Mouse (Mus musculus) 416B (cell line): ENCODE measurements around the gene Hsdl2.
"Not testable (repeated sequence)": the region's sequence is repeated elsewhere in the genome, so short reads cannot be mapped to it uniquely, and the experiment has no call there.

Source experiments
- DNase-seq: peaks from one replicate; pipeline ENCODE4 v3.0.0; 2011; ENCODE audit warnings: low read depth

The Hsdl2 gene

DNA sequence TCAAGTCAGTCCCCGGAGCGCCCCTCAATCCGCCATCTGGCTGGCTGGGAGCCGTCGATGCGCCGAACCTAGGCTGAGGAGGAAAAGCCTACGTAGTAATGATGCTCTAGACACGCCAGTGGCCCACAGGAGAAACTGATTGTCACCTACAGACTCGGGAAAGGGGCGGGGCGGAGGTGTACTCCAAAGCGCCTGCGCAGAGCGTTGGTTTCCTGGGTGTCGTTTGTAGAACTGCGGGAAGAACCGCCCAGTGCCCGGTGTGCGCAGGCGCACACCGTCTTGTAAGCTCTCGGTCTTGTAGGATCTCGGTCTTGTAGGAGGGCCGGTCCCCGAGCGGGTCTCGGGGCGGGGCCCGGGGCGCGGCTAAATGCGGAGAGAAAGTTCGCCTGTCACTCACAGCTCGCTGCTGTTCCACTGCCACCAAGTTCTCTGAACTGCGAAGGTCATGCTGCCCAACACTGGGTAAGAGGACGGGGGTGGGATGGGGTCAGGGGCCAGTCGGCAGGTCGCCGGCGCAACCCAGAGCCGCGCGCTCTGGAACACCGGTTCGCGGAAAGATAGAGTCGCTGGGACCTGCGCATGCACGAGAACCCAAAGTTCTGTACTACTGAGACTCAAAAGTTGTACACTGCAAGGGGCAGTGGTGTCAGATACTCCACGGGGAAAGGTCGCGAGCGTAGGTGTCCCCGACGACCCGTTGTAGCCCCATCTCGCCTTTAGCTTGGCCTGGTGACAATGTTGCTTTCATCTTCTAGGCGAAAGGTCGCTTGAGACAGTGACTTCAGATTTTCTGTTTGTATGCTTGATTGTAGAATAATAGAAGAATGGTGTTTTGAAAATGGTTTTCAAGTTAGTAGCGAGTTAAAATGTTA is at the start of gene Hsdl2:
Gene Hsdl2 (plus strand): TSS at position 250 of the 872 bp plus-strand sequence.
- DNase-seq: peak; percentile 97

DNA sequence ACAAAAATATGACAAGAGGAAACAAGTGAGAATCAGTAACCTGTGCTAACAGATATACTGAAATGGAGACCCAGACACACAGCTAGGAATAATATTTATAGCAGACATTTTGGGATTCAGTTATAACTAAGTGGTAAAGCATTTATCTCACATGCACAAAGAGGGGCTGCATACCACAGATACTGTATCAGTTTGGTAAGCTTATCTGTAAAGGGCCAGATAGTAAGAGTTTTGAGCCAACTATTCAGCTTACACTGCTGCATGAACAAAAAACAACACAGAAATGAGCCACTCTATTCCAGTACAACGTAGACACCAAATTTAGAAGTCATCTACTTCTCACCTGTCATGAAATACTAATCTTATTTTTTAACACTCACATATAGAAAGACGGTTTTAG is 48.1 kb upstream of the Hsdl2 start:
- DNase-seq: peak; percentile 68

DNA sequence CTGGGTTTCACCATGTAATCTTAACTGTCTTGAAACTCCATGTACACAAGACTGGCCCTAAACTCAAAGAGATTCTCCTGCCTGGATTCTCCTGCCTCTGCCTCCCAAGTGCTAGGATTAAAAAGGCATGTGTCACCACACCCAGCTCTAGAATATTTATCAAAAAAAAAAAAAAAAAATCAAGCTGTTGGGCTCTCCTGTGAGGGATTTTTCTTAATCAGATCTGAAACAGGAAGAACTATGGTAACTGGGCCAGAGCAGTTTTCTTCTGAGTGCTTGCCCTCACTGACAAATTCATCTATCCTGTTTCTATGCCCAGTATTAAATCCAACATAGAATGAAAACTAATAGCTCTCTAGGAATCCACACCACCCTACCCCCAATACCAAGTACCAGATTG is 45.7 kb upstream of the Hsdl2 start:
- DNase-seq: peak; percentile 46

DNA sequence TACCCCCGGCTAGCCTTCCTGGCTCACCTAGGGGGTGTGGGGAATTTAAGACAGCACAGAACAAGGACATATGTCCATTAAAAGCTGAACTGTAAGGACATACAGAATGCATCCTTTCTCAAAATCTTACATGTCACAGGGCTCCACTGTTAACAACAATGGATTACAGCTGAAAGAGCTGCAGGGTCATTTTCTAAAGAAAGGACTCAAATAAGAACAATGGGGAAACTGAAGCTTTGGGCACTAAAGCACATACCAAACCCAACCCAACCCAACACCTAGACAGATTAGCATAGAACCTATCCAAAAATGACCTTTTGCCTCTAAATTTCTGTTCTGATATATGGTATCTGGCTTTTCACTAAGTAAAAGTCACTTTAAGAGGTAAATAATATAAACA is 45.1 kb upstream of the Hsdl2 start:
- DNase-seq: no peak

DNA sequence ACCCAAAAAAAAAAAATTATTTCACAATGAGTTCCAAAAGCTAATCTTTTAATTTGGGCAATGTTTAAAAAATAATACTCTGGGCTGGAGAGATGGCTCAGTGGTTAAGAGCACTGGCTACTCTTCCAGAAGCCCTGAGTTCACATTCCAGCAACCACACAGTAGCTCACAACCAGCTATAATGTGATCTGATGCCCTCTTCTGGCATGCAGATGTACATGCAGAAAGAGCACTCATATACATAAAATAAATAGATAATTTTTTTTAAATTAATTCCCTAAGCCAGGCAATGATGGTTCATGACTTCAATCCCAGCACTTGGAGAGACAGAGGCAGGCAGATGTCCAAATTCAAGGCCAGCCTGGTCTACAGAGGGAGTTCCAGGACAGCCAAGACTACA is 38.4 kb upstream of the Hsdl2 start:
- DNase-seq: peak; percentile 57

DNA sequence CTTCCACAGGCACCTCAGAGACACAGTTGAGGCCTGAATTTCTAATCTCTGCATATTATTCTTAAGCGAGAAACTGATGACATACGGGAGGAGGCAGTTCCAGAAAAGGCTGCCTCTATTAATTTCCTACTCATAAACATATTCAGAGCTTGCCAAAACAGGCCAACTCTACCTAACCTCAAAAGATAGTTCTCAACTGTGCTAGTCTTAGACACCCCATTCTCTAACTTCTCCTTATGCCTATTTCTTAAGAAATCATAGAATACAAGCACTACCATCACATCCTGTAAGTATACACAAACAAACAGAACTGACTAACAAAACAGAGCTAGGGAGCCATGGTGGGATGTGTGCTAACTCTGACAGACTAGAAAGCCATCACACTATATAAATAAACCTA is 36.7 kb upstream of the Hsdl2 start:
- DNase-seq: no peak

DNA sequence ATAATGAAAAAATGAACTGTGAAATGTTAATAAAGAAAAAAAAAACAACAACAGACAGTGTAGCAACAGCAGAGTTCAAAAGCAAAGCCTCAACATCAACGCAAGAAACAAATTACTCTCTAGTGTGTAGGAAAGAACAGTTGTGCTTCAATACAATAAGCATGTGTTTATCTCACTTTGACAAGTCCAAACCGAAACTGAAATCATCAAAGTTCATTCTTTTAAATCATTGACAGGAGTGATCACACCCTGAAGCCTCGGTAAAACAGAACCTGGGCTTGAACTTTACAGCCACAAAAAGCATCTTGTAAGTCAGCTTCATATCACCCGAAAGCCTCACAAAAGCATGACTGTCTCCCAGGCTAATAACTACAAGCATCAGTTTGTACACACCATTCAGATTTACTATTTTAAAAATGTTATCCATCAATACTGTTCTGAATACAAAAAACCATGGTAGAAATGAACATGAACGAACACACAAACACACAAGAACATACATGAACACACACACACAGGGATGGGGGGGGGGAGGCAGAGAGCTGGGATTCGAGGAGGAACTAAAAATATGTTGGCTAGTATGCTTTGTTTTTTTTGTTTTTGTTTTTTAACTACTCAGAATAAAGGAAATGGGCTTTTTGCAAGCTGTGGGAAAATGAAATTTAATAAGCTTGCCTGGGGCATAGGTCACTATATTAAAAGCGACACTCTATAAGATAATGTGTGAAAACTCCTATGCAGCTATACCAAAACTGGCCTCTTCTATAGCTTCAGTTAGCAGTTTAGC is 34.9 kb upstream of the Hsdl2 start:
- peak; percentile 54 for DNase-seq

DNA sequence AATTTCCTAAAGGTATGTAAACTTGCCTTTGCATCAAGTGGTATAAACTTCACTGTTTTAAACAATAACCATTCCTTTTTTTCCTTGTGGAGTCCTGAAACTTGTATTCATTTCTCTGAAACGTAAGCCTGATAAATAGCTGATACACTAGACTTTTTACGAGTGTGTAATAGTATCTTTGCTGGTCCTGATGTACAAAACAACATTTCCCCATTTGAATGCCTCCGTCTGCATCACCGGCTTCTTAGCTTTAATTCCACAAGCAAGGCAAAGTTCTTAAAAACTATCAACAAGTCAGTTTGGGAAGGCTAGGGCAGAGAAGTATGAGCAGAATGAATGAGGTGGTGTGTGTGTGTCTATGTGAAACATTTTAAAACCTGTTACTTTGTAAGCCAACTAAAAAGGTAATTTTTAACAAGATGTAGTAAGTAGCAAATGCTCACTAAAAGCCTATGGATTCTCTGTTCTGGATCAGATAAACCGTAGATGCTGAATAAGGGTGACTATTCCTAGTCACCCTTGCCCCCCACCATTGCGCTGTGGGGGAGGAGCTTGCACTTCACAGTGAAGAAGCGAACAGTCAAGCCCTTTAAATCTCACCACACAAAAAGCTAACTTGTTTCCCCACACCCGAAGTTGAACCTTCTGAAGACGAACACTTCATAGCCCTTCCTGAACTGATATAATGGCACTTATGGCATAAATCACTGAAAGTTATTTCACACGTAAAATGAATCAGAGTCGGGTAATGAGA is 34.0 kb upstream of the Hsdl2 start:
- peak; percentile 74 for DNase-seq

DNA sequence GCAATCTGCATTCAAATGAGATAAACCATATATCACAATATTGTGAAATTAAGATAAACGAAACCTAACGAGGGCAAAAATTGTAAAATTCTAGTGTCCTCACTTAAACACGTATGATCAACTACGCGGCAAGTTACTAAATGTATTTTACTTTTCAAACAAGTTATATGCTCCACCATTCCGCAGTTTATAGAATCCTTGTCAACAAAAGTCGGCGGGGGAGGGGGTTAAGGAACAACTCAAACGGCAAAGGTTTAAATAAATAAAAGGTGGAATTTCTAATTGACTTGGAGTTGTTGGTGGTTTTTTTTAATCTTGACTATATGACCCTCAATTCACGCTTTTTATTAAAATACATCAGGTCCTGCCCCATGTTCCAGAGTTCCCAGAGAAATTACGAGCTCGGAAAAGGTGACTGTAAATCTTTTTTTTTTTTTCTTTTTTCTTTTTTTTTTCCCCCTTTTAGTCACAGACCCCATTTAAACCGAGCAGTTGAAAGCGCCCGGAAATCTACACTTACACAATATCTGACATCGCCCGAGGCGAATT is 33.3 kb upstream of the Hsdl2 start:
- peak; percentile 82 for DNase-seq

DNA sequence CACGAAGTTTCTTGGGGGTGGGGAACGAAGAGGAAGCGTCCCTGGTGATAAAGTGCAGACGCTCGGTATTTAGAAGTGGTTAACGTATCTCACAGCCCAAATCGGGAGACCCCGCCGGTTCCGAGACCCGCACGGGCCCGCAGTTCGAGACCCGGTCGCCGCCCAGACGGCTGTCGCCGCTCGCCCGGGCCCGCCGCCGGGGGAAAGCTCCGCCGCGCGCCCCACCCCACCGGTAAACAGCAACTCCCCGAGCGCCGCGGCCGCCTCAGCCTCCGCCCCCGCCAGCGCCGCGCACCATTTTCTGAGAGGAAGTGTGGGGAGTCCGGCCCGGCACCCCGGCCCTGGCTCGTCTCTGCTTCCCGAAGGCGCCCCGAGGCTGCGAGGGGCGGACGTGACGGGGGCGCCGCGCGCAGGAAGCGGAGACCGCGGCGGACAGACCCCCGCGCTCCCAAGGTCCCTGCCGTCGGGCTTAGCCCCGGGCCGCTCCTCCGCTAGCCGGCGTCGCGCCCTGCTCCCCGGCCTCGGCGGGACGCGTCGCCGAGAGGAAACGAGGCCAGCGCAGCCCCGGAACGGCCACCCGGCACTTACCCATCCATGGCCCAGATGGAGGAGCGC is 32.7 kb upstream of the Hsdl2 start:
- DNase-seq: peak; percentile 47

DNA sequence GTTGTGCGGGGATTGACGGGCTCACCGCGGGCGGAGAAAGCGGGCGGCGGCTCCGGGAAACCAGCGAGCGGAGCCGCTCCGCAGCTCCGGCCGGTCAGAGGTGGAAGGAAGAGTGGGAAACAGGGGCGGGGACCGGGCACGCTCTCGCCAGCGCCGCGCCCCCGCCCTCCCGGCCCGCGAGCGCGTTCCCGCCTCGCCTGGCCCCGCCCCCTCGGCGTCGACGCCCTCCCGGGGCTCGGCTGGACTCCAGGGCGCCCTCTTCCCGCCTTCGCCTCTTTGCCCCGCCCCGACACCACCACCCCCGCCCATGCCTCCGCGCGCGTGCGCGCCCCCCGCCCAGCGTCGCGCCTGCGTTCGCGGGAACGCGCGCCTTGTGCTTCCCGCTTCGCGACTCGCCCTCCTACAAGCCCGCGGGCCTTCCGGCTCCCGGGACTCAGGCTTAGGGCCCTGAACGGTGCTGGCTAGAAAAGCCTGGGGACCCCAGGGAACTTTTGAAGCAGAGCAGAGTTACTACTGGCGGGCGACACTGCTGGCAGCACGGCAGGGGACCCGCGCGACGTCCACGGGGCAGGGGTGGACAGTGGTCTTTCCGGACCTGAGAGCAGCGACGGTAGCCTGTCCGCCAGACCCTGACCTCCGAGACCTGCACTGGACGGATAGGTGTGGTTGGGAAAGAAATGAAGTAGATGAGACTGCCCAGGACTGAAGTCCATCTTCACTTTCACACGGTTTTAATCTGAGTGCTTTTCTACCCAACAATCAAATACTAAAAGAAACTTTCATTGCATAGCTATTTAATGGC is 32.0 kb upstream of the Hsdl2 start, which contains the start of gene Ptbp3:
Gene Ptbp3 (minus strand): TSS at position 190 of the 802 bp plus-strand sequence.
- DNase-seq: peak; percentile 93

DNA sequence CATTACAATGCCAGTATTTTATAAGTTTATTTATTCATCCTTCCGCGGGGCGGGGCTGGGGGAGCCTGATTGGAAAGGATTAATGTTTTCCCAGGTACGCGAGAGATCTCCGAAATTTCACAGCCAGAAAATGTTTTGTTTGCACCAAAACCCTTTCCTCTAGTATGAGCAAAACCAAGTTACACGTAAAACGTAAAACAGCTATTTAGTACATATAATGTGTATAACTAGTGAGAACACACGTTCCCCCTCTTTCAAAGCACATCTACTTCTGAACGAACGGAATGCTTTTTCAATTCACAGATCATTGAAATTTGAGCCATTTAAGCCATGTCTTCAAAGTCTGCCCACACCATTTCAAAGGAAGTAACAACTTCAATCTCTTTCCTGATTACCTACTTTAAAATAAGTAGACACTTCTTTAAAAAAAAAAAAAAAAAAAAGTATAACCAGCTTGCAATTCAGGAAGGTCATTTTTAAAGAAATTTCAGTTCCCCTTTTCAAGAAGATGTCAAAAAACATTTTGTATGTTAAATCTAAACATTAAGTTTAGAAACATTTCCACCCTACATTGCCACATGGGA is 31.3 kb upstream of the Hsdl2 start:
- peak; percentile 57 for DNase-seq

DNA sequence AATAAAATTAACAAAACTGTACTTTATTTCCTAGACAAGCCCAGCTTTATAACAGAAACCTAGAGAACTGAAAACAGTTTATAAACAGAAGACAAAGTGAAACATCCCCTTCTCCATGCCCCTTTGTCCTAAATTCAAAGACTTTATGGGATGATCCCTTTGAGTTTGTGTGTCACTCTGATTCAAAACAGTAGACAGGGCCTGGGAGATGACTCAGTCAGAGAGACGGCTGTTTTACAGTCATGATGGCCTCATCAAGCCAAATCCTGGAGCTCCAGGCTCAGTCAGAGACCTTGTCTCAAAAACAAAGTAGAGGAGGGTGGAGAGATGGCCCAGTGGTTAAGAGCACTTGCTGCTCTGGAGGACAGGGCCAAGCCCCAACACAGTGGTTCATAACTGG is 29.5 kb upstream of the Hsdl2 start:
- no peak for DNase-seq

DNA sequence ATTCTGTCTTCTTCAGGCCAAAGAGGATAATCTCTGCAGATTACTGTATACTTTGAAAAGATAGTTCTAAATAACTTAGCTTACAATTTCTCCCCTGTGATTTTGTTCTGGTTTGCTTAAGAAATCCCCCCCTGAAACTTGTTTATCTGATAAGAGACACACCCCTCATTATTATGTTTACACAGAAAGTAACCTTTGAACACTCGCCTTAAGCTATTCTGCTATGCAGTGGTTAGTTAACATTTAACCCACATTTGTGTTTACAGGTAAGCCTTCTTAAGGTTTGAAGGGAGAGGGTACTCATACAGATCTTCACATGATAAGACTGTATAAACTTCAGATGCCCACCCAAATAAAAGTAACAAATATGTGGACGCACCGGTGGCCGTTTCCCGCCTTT is 28.5 kb upstream of the Hsdl2 start:
- no peak for DNase-seq

DNA sequence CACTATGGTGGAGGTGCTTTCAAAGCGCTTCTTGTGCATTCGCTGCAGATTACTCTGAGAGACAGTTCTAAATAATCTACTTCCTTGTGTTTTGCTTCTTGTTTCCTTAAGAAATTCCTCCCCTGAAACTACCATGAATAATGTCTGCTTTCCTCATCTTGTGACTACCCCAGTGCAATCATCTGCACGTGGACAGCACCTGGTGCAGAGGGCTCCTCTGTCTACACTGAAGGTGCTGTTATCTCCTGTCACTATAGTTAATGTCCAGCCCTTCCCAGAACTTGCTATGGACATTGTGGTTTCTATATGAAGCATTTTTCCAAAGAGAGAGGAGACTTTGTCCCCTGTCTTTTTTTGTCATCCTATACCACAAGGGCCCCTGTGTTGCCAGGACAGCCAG is 27.8 kb upstream of the Hsdl2 start:
- DNase-seq: no peak

DNA sequence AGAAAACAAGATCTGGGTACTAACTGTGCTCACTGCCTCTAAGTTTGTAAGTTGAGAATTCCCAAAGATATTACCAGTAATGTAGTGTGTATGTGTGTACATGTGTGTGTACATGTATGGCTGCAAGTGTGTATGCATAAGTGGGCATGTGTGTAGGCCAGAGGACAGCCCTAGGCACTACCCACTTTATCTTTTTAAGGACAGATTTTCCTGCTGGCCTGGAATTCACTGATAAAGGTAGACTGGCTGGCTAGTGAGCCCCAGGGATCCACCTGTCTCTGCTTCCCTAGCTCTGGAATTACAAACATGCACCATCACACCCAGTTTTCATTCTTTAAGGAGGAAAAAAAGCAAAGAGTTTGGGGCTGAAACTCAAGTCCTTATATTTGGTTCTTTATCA is 26.2 kb upstream of the Hsdl2 start:
- DNase-seq: no peak

DNA sequence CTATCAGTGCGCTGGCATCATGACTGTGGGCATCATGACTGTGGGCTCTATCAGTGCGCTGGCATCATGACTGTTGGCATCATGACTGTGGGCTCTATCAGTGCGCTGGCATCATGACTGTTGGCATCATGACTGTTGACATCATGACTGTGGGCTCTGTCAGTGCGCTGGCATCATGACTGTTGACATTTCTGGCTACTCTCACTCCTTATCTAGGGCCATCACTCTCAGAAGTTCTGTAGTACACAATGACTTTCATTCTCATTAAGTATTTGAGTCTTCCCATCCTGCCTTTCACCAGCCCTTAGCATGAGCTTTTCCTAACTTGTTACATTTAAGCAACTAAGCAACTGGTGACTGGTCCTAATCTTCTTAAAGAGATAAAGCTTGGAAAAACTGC is 24.0 kb upstream of the Hsdl2 start:
- DNase-seq: not testable (repeated sequence)

DNA sequence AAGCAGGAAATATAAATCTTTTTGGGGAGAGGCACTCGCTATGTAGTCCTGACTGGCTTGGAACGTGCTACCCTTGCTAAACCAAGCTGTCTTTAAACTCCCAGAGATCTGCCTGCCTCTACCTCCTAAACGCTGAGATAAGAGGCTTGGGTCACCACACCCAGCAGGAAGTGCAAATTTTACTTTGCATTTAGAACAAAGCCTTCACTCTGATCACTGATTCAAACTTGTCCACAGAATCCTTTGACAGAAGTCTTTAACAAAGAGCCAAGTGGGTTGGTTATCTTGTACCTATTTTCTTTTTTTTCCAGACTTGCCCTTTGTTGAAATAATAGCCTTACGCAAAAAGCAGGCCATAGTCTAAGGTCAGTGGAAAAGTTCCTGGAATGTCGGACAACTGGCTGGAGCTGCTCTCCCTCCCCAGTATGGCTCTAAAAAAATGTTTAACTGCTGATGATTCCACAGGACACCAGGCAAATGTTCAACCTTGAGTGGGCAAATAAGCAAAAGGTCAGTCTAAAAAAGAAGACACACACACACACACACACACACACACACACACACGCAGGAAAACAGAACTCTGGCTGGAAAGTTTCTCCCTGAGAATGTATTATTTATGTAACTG is 23.2 kb upstream of the Hsdl2 start:
- DNase-seq: no peak

DNA sequence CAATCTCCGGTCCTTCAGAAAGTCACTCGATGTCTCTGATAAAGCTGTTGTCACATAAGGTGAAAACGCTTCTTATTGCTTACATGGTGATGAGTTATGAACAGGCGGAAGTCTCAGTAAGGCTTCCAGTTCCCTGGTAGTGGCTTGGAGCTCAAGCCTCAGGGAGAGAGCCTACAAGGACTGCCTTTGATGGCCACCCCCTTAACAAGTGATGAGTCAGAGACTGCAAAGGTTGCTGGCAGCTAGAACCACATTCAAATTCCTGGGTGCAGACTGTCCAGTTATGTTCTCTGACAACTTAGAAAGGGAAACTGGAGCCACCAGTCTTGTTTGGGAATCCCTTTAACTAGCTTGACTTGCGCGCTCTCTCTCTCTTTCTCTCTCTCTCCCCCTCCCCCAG is 21.2 kb upstream of the Hsdl2 start:
- no peak for DNase-seq

DNA sequence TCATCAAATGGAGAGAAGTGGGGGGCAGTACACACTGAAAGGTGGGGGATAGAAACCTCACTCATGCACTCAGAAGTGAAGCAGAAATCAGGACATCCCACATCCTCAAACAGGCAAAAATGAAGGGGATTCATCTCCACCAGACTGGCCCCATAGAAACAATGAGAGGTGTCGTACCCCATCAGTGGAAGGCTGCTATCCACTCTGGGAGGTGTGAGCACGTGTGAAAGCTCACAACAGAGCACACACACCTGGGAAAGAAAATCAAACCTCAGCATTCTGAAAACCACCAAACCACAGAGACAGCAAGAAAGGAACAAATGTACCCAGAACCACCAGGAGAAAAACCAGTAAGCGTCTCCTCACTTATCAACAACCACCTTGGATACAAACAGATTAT is 17.2 kb upstream of the Hsdl2 start:
- no peak for DNase-seq
